Mouse (Mus musculus) neural tube, embryonic 13.5 days (tissue): ENCODE results near the gene Sulf2. TPM values are rescaled to one million over a fixed set of nuclear protein-coding genes. Genes with fewer than 3 reads are reported as not detected.

Experiments
- ATAC-seq: fragments of 200-750 bp; cut with Nextera tagmentation; 2 replicates; pipeline ENCODE4 v1.8.0; 2017; ENCODE audit warnings: low read depth, mild to moderate bottlenecking, moderate TSS enrichment, moderate library complexity
- H3K27ac ChIP-seq: fragments of 300-500 bp; sonication (generic); replicated peaks from 2 replicates; pipeline ENCODE4 v1.5.1; 2015; ENCODE audit warnings: moderate library complexity, mild to moderate bottlenecking, inconsistent platforms
- H3K27me3 ChIP-seq: fragments of 300-500 bp; sonication (generic); 2 replicates; pipeline ENCODE4 v1.6.1; 2015; ENCODE audit warnings: mild to moderate bottlenecking, inconsistent platforms
- H3K36me3 ChIP-seq: fragments of 300-500 bp; sonication (generic); 2 replicates; pipeline ENCODE4 v1.6.1; 2015; ENCODE audit warnings: mild to moderate bottlenecking, inconsistent platforms
- H3K4me1 ChIP-seq: fragments of 300-500 bp; sonication (generic); replicated peaks from 2 replicates; pipeline ENCODE4 v1.6.1; 2015; ENCODE audit warnings: inconsistent platforms
- H3K4me2 ChIP-seq: fragments of 300-500 bp; sonication (generic); 2 replicates; pipeline ENCODE4 v1.6.1; 2015; ENCODE audit warnings: inconsistent platforms, mild to moderate bottlenecking, moderate library complexity
- H3K4me3 ChIP-seq: fragments of 300-500 bp; sonication (generic); 2 replicates; pipeline ENCODE4 v1.5.1; 2015; ENCODE audit warnings: mild to moderate bottlenecking, inconsistent platforms
- H3K9ac ChIP-seq: fragments of 300-500 bp; sonication (generic); 2 replicates; pipeline ENCODE4 v1.6.1; 2015; ENCODE audit warnings: moderate library complexity, mild to moderate bottlenecking, inconsistent platforms
- H3K9me3 ChIP-seq: fragments of 300-500 bp; sonication (generic); 2 replicates; pipeline ENCODE4 v1.6.1; 2016; ENCODE audit warnings: inconsistent platforms
- whole genome bisulfite sequencing: fragments of 180-500 bp; shearing (Covaris S2); methylation state at CpG from one replicate; pipeline ENCODE4 v1.1.7; 2015; 5-methylcytosine and 5-hydroxymethylcytosine counted together
- polyA plus RNA-seq: library from polyadenylated mRNA; unstranded; fragments of >200 nt; fragmentation: Nextera tagmentation; extraction: Ambion mirVana; gene quantifications from 2 replicates; pipeline ENCODE4 v1.2.1, GENCODE M21; 2015

Sulf2 gene
- polyA plus RNA-seq, 1 experiment from 2014 or later = 122 TPM

GRCm38 (mm10) chr2:166062008-166062407 lies 93.5 kb downstream of the Sulf2 start:
- H3K27me3 ChIP-seq = no peaks in the 10 kb centered on the region
- H3K4me3 ChIP-seq = no peak overlapping the region
- H3K27ac ChIP-seq = no peak overlapping the region
- 0 out of 2 replicates have a peak, but pooled peaks cover 3% of the 10 kb centered on the region for H3K4me1 ChIP-seq
- ATAC-seq = no peak
- H3K36me3 ChIP-seq = peaks cover 72% of the 10 kb centered on the region
- no peaks in the 10 kb centered on the region for H3K9me3 ChIP-seq
- WGBS = 86% methylated on average over 1 of the region's 1 CpGs
- H3K4me2 ChIP-seq = no peak overlapping the region
- no peak overlapping the region for H3K9ac ChIP-seq

- no peaks in the 10 kb centered on the region for H3K4me1 ChIP-seq
- H3K9me3 ChIP-seq = no peaks in the 10 kb centered on the region
- no peaks in the 10 kb centered on the region for H3K27me3 ChIP-seq
- H3K27ac ChIP-seq = no peak overlapping the region
- no peak overlapping the region for H3K9ac ChIP-seq
- H3K36me3 ChIP-seq = peaks cover 76% of the 10 kb centered on the region
- H3K4me2 ChIP-seq = no peak overlapping the region
- ATAC-seq = no peak
- no peak overlapping the region for H3K4me3 ChIP-seq
- 82% methylated on average over 7 of the region's 7 CpGs for WGBS
These were observed 95.6 kb downstream of the Sulf2 start for GRCm38 (mm10) chr2:166059684-166060423.

- Histone ChIP-seq H3K4me2 (no peak overlapping the region), H3K27ac (no peak overlapping the region), H3K9me3 (no peaks in the 10 kb centered on the region), H3K4me3 (no peak overlapping the region), H3K36me3 (peaks cover 88% of the 10 kb centered on the region), H3K4me1 (no peaks in the 10 kb centered on the region), H3K9ac (no peak overlapping the region), H3K27me3 (no peaks in the 10 kb centered on the region)
- no peak for ATAC-seq
- WGBS = 90% methylated on average over 14 of the region's 14 CpGs
These were observed 101.4 kb downstream of the Sulf2 start for GRCm38 (mm10) chr2:166054002-166054539.

GRCm38 (mm10) chr2:166051966-166052365 lies 103.5 kb downstream of the Sulf2 start:
- 94% methylated on average over 7 of the region's 7 CpGs for WGBS
- Histone ChIP-seq H3K4me3 (no peak overlapping the region), H3K4me1 (no peaks in the 10 kb centered on the region), H3K9ac (no peak overlapping the region), H3K27ac (no peak overlapping the region), H3K9me3 (no peaks in the 10 kb centered on the region), H3K4me2 (no peak overlapping the region), H3K27me3 (no peaks in the 10 kb centered on the region), H3K36me3 (peaks cover 94% of the 10 kb centered on the region)
- no peak for ATAC-seq

GRCm38 (mm10) chr2:166051421-166051820 lies 104.0 kb downstream of the Sulf2 start:
- no peaks in the 10 kb centered on the region for H3K4me1 ChIP-seq
- no peaks in the 10 kb centered on the region for H3K9me3 ChIP-seq
- H3K4me2 ChIP-seq = no peak overlapping the region
- ATAC-seq = no peak
- H3K36me3 ChIP-seq = peaks cover 89% of the 10 kb centered on the region
- 91% methylated on average over 17 of the region's 17 CpGs for WGBS
- no peaks in the 10 kb centered on the region for H3K27me3 ChIP-seq
- H3K9ac ChIP-seq = no peak overlapping the region
- H3K27ac ChIP-seq = no peak overlapping the region
- H3K4me3 ChIP-seq = no peak overlapping the region

GRCm38 (mm10) chr2:166048852-166049251 lies 106.6 kb downstream of the Sulf2 start:
- H3K27ac ChIP-seq = no peak overlapping the region
- no peak overlapping the region for H3K4me3 ChIP-seq
- no peak for ATAC-seq
- H3K4me1 ChIP-seq = peaks cover 7% of the 10 kb centered on the region
- no peak overlapping the region for H3K4me2 ChIP-seq
- H3K36me3 ChIP-seq = peaks cover 64% of the 10 kb centered on the region
- no peaks in the 10 kb centered on the region for H3K9me3 ChIP-seq
- H3K27me3 ChIP-seq = no peaks in the 10 kb centered on the region
- WGBS = 84% methylated on average over 7 of the region's 7 CpGs
- no peak overlapping the region for H3K9ac ChIP-seq

GRCm38 (mm10) chr2:166047931-166048330 lies 107.5 kb downstream of the Sulf2 start:
- Histone ChIP-seq H3K4me1 (peaks cover 7% of the 10 kb centered on the region), H3K36me3 (peaks cover 55% of the 10 kb centered on the region)

GRCm38 (mm10) chr2:166045549-166046501 lies 109.6 kb downstream of the Sulf2 start:
- H3K4me1 ChIP-seq = peaks cover 9% of the 10 kb centered on the region

More at GRCm38 (mm10) chr2:166047931-166048330, 107.5 kb downstream of the Sulf2 start:
- 95% methylated on average over 4 of the region's 4 CpGs for WGBS
- no peaks in the 10 kb centered on the region for H3K27me3 ChIP-seq
- no peaks in the 10 kb centered on the region for H3K9me3 ChIP-seq
- no peak for ATAC-seq
- H3K9ac ChIP-seq = no peak overlapping the region
- no peak overlapping the region for H3K4me3 ChIP-seq
- H3K4me2 ChIP-seq = no peak overlapping the region
- no peak overlapping the region for H3K27ac ChIP-seq

GRCm38 (mm10) chr2:166045006-166045405 lies 110.5 kb downstream of the Sulf2 start:
- Histone ChIP-seq H3K27me3 (no peaks in the 10 kb centered on the region), H3K9me3 (no peaks in the 10 kb centered on the region), H3K27ac (no peak overlapping the region), H3K36me3 (peaks cover 27% of the 10 kb centered on the region), H3K4me2 (no peak overlapping the region), H3K4me3 (no peak overlapping the region), H3K4me1 (peaks cover 9% of the 10 kb centered on the region), H3K9ac (no peak overlapping the region)
- 80% methylated on average over 2 of the region's 2 CpGs for WGBS
- no peak for ATAC-seq

More at GRCm38 (mm10) chr2:166045549-166046501, 109.6 kb downstream of the Sulf2 start:
- Histone ChIP-seq H3K27ac (no peak overlapping the region), H3K4me3 (no peak overlapping the region), H3K4me2 (no peak overlapping the region), H3K9ac (no peak overlapping the region), H3K36me3 (peaks cover 34% of the 10 kb centered on the region), H3K9me3 (no peaks in the 10 kb centered on the region), H3K27me3 (no peaks in the 10 kb centered on the region)
- no peak for ATAC-seq
- 71% methylated on average over 10 of the region's 10 CpGs for WGBS

- no peaks in the 10 kb centered on the region for H3K9me3 ChIP-seq
- peaks cover 3% of the 10 kb centered on the region; the same call in 1 of the 2 replicates for H3K36me3 ChIP-seq
- peaks cover 9% of the 10 kb centered on the region for H3K4me1 ChIP-seq
- H3K4me2 ChIP-seq = no peak overlapping the region
- WGBS = 73% methylated on average over 1 of the region's 1 CpGs
- H3K9ac ChIP-seq = no peak overlapping the region
- no peaks in the 10 kb centered on the region for H3K27me3 ChIP-seq
- no peak overlapping the region for H3K27ac ChIP-seq
- H3K4me3 ChIP-seq = no peak overlapping the region
- ATAC-seq = no peak
These were observed 112.9 kb downstream of the Sulf2 start for GRCm38 (mm10) chr2:166042542-166042941.

- no peaks in the 10 kb centered on the region for H3K36me3 ChIP-seq
- H3K4me2 ChIP-seq = no peak overlapping the region
- 87% methylated on average over 4 of the region's 4 CpGs for WGBS
- no peaks in the 10 kb centered on the region for H3K9me3 ChIP-seq
- ATAC-seq = no peak
- no peak overlapping the region for H3K27ac ChIP-seq
- H3K4me3 ChIP-seq = no peak overlapping the region
- H3K9ac ChIP-seq = no peak overlapping the region
- H3K27me3 ChIP-seq = no peaks in the 10 kb centered on the region
- 0 out of 2 replicates have a peak, but pooled peaks cover 2% of the 10 kb centered on the region for H3K4me1 ChIP-seq
These were observed 115.8 kb downstream of the Sulf2 start for GRCm38 (mm10) chr2:166039681-166040080.

GRCm38 (mm10) chr2:166035725-166036124 lies 119.7 kb downstream of the Sulf2 start:
- no peak for ATAC-seq
- Histone ChIP-seq H3K4me1 (peaks cover 18% of the 10 kb centered on the region), H3K36me3 (no peaks in the 10 kb centered on the region), H3K4me2 (no peak overlapping the region), H3K9me3 (no peaks in the 10 kb centered on the region), H3K9ac (no peak overlapping the region), H3K27me3 (no peaks in the 10 kb centered on the region), H3K27ac (no peak overlapping the region), H3K4me3 (no peak overlapping the region)
- WGBS = 60% methylated on average over 3 of the region's 3 CpGs
